Mouse (Mus musculus) T-cell, adult 2 months (primary cell): ENCODE measurements around the gene Syngr2.

Source experiments
- DNase-seq: peaks from one replicate; pipeline ENCODE4 v3.0.0; 2022; ENCODE audit warnings: low spot score

The Syngr2 gene

DNA sequence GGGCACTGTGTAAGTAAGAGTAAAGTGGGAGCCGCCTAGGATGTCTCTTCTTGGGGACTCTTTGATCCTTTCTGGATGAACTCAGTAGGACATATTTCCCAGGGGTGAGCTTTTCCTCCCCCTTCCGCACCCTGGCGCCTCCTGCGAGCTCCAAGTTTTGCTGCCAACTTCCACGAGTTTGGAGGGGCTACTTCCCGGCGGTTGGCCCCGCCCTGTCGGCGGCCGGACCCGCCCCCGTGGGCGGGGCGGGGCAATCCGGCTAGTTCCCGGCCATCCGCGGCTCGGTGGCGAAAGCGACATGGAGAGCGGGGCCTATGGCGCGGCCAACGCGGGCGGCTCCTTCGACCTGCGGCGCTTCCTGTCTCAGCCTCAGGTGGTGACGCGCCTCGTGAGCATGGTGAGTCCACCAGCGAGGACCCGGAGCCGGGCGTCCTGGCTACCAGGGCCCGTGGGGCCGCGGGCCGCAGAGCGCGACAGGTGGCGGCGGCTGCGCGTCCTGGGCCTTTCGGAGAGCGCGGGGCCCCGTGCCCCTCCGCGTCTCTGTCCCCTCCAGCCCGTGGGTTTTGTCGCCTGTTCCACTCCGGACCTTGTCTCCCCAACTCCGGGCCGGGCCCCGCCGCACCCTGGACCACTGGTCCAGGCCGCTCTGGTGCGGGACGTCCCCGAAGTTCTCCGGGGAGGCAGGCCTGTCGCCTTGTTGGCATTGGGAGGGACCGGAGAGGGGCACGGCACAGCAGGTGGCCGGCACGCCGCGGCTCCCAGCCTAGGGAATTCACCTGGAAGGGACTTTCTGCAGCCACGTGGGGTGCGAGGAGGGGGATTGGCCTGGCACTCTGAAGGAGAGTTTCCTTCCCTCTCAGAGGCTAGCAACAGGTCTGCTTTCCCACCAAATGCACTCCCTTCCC is at the start of gene Syngr2, which contains the start of gene Gm20708:
Syngr2 (plus strand) TSS at position 262 of the 905 bp plus-strand sequence.
Gm20708 (plus strand) TSS at position 262 of the 905 bp plus-strand sequence.
- DNase-seq, result peak; percentile 56

DNA sequence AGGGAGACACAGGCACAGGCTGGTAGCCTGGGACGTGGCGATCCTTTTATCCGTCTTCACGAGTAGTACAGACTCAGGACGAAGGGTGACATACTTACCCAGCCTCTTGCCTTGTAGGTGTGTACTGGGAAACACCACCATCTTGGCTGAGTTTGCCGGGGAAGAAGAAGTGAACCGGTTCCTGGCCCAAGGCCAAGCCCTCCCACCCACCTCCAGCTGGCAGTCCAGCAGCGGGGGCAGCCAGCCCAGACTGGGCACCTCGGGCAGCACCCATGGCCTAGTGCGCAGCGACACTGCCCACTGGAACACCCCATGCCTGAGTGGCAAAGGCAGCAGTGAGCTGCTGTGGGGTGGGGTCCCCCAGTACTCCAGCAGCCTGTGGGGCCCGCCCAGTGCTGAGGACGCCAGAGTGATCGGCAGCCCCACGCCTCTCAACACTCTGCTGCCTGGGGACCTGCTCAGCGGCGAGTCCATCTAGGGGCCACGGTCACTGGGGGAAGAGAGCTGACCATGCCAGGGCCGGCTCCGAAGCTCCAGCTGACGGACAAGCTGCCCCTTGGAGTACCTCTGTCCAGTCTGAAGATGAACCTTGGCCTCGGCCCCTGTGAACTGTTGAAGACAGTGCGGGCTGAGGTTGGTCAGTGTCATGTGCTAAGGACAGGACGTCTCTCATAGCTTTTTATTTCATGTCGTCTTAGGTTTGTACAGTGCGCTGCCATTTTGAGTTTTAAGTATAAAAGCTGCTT is 48.9 kb upstream of the Syngr2 start:
- DNase-seq, result no peak

DNA sequence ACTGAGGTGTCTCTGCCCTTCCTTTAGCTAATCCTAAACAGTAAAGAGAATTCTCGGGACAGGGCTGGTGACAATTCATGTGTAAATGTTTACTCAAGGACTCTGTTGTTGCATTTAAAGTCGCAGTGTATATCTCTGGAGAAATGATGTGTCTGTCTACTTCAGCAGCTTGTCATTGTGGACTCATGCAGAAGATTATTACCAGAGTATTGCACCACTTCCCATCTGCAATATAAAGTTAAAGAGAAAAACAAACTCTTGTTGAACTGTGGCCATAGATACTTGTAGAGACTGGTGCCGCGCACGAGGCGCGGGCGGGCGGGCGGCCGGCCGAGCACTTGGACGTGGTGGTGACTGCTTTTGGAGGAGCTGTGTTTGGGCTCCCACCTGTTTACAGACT is 47.7 kb upstream of the Syngr2 start:
- DNase-seq, result no peak

DNA sequence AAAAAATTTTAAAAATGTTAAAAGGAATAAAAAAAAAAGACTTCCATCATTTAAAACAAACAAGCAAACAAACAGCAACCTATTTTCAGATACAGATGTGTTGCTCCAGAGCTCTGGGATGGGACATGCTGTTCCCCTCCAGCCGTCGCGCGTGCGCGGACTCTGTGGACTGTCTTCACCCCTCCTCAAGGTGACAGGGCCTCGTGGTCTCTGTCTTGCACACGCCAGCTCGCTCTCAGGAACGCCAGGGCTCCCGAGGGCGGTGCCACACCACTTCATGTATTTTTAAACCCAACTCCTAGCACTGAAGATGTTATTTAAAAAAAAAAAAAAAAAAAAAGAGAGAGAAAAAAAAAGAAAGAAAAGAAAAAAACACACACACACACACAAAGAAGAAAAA is 47.2 kb upstream of the Syngr2 start:
- no peak for DNase-seq

DNA sequence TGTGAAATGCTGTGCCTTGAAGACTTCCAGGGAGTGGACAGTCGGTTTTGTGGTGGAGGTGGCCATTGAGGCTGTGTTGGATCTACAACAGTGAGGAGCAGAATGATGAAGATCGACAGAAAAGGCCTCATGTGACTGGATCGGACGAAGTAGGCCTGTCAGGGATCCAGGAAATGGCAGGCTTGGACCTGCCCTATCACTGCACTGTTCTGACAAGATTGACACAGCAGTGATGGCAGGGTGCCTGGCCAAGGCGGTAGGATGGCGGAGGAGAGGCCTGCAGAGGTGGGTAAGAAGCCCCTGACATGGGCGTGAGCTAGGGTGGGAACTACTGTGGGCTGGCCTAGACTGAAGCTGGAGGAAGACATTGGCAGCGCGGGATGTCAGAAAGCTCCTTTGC is 45.1 kb upstream of the Syngr2 start:
- DNase-seq, result no peak

DNA sequence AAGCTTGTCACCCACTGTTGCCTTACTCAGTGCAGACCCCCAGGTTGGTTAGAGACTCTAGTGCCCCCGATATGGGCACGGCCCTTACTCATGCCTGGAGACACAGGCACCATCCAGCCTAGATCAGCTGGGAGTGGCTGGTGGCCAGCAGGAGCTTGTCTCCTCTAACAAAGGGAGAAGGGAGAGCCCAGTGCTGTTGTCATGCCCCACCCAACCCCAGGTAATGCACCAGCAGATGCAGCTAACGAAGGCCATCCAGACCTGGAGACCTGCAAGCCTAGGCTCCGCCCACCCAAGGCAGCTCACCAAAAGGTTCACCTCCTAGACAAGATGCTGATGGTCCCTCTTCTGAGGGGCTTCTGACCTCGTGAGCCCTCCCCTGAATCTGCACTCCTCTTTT is 44.1 kb upstream of the Syngr2 start:
- no peak for DNase-seq

DNA sequence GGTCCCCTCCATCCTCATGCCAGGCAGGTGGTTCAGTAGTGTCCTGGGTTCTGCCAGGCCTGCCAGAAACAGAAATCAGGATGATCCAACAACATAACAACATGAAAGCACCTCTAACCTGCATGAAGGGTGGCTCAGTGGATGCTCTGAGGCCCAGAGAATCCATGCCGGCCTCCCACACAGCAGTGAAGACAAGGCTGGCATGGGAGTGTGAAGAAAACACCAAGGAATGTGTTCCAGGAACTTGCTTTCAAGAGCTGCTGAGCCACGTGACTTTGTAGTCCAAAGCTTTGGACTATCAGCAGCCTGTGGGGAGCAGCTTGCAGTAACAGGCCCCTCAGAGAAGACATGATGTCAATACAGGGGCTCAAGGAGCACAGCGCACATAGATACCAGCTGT is 43.2 kb upstream of the Syngr2 start:
- no peak for DNase-seq

DNA sequence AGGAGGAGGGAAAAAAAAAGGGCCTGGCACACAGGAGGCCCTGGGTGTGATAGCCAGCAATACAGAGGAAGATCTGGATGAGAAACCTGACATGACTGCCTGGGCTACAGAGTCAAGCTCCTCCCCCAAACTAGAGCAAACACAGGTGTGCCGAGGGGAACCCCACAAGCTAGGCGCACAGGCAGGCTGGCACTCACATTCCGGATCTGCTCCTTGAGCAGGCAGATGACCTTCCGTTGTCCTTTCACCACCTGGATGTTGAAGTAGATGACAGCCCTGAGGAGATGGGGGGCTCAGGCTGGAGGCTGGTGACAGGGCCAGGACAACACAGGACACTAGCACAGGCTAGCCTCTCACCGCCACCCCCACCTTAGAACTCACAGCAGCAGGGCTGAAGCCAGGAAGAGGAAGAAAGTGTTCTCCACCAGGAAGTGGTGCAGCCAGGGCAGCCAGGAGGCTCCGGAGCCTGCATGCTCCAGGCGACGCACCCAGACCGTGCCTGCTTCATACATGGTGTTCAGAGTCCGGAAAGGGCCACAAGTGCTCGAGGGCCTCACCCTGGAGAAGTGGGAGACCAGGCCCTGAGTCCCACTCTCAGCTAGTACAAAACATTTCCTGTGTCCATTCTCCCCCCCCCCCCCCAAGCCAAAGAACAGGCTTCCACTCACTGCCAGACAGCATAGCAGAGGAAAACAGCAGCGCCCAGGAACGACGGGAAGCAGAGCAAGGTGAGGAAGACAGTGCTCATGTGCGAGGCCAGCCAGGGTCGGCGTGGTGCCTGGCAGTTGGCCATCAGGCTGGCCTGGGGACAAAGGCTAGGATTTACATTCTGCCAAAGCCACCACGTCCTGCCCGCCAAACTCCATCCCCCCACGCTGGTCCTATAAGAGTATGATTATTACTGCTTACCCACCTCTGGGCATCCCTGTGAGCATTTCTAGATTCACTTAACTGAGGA is 40.5 kb upstream of the Syngr2 start:
- DNase-seq, result no peak

DNA sequence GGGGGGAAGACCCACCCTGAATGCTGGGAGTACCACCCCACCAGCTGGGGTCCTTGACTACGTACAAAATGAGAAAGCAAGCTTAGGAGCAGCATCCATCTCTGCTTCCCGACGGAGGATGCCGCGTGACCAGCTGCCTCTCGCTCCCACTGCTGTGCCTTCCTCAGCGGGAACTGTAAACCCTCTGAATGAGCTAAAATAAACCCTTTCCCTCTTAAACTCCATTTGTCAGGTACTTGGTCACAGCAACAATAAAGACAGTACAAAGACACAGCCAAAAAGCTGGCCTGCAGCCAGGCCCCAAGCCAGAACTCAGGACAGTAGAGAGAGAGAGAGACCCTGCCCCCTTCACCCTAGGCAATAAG is 39.8 kb upstream of the Syngr2 start:
- no peak for DNase-seq

DNA sequence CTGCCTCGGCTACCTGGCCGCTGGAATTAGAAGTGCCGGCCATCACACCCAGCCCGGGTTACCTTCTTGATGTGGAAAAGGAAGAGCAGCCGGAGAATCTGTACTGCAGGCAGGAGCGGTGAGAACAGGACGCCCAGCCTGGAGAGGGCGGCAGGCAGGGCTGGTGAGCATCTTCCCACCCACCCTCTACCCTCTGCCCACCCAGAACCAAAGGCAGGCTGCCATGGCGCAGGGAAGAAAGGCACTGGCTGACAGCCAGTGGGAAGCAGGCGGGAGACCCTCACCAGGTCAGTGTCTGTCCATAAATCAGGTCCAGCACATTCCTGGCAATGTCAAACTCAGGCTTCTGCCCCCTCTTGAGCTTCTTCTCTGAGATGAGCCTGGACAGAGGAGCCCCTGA is 39.1 kb upstream of the Syngr2 start:
- no peak for DNase-seq

DNA sequence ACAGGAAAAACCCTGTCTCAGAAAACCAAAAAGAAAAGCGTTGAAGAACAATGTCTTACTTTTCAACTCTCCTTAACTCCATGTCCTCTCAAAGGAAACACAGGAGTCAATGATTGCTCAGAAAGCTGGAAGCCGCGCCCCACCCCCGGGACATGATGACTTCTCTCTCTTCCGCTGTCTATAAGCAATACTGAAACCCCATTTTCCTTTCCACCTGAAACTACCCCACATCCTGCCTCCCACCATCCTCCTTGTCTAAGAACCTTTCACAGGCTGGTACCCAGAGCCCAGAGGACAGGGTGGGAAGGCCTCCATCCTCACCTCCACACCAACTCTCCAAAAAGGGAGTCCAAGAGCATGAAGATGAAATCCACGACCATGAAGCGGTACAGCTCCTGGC is 37.1 kb upstream of the Syngr2 start:
- no peak for DNase-seq

DNA sequence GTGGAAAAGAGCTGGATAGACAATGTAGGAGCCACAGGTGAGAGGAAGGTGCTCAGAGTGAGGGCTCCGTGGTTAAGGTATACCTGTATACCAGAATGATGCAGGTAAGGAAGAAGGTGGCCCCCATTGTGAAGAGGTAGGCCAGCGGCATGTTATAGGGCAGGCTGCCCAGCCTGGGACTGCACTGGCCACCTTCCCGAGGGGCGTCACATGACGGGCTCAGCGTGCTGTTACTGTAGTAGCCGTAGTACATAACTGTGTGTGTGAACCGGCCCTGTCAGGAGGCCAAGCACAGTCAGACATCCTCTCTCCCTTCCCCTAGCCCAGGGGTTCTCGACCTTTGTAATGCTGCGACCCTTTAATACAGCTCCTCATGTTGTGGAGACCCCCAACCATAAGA is 34.5 kb upstream of the Syngr2 start:
- no peak for DNase-seq

DNA sequence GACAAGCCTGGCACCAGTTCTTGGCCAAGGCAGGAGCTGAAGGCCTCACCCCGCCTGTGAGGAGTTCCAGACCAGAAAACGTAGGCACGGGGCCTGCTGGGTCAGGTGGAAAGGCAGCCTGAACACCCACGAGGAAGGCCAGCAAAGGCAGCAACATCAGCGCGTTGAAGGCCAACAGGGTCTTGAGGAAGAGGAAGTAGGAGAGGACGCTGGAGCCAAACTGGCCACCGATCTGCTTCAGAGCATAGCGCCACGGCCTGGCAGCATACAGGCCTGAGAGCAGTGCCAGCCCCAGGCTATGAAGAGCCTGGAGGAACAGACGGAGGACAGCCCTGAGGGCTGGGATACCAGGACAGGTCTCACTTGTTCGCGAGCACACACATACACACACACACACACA is 33.9 kb upstream of the Syngr2 start:
- no peak for DNase-seq

DNA sequence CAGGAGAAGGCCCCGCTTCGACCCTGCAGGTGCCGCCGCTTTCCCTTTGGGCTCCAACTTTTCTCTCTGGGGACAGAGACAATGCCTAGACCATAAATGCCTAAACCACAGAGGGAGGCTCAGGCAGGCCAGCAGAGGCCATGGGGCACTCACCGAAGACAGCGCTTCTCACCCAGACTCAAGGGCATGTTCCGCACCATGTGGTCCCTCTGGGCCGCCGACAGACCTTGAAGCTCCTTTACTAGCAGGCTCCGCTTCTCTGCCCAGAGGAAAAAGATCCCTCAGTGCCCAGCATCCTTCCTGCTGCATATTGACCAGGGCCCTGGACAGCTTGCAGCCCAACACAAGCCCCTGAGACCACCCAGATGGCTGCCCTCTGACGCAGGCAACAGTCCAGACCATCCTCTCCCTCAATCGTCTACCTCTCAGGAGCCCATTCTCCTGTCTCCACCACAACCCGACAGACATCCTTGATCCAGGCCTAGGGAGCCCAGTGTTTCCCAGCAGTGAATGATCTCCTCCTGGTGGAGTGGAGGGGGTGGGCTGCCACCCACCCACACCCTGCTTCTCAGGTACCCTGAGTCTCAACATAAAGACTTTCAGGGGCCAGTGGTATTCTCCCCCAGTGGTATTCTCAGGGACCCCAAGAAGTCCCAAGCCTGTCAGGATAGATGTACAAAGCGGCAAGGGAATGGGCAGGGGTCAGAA is 33.2 kb upstream of the Syngr2 start:
- DNase-seq, result no peak

DNA sequence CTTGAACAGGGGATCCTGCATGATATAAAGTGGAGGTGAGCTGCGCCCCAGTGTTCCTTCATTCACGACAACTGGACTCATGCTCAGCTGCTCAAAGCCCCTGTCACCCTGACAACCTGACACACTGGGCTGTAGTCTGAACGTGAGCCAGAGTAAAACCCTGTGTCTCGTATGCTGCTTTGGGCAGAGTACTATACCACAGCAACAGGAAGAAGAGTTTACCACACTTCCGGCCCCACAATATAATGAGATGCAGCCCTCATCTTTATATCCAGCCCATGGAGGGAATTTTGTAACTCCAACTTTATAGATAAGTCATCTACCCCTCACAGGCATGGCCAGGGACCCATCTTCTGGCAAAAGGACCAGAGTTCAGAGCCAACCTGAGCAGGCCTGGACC is 32.4 kb upstream of the Syngr2 start:
- peak; percentile 75 for DNase-seq

DNA sequence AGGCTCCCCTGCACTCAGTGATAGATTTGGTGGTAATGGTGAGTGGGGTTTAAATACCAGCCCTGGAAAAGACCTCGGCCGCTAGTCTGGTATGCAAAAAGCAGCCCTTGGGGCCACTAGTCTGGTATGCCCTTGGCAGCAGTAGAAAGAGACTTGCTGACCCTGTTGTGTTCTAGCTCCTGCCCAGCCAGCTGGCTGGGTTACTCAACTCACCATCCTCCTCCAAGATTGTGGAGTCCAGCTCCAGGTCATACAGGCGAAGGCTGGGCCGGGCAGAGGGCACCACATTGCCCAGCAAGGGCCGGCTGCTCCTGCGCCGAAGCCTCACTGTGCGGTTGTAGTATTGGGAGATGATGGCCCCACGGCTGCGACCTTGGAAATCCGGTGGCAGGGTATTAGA is 31.4 kb upstream of the Syngr2 start:
- no peak for DNase-seq

DNA sequence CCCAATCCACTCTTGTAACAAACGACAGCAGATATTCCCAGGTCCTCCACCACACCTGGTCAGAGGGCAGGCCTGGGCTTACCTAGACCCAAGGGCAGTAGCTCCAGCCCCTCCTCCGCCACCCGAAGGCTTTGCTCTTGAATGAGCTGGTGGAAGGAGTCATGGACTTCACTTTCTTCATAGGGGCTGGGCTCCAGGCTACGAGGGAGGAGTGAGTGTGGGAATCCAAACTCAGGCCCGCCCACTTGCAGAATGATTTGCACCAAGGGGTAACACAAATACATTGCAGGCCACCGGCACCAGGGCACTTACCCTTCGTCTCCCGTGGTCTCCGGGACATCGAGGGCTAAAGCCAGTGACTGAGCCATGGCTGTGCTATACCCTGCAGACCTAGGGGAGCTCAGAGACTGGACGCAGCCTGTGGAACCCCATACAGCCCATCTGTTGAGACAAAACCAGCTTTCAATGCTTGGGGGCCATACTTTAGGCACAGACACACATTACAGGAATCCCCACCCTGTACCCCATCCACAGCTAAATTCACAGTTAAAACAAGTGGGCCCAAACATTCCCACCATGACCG is 30.5 kb upstream of the Syngr2 start:
- no peak for DNase-seq

DNA sequence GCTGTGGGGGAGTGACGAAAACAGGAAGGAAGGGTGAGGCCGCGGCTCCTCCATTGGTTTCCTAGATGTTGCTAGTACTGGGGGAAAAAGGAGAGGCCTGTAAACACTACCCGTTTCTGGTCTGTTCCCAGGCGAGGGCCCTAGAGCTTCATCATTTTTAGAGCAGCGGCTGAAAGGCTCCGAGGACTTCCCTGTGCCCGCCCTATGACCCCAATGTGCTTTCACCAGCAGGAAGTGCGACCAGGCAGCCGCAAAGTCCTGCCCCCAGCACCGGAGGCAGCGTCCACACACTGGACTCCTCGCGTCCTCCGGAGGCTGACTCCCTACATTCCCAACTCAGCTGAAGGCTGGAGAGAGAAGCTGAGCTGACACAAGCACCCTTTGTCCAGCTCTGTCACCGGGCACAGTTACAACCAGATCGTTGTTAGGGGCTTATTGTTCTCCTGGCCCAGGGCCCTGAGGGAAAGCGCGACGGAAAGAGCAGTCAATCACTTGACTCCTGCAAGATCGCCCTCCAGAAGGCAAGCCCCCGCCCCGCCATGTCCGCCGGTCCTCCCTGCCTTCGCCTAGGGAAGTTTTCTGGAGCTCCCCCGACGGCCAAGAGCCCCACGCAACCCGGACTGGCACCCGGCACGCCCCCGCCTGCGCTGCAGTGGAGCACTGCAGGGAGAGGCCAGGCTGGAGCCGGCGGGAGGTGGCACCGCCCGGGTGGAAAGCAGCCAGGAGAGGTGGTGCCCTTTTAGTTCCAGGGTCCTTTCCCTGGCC is 29.9 kb upstream of the Syngr2 start:
- DNase-seq, result no peak

DNA sequence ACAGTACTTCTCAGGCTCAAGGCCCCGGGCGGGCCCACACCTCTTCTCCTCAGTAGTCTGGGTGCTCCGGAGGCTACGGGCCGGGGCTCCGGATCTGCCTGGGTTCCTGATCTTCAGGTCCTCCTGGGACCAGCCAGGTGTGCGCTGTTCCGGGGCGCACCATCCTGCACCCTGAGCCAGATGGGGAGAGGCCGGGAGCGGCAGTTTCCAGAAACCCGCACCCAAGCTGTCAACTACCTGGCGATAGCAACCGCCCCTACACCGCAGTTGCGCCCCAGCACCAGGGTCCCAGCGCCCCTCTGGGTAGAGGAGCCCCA is 29.3 kb upstream of the Syngr2 start:
- no peak for DNase-seq

DNA sequence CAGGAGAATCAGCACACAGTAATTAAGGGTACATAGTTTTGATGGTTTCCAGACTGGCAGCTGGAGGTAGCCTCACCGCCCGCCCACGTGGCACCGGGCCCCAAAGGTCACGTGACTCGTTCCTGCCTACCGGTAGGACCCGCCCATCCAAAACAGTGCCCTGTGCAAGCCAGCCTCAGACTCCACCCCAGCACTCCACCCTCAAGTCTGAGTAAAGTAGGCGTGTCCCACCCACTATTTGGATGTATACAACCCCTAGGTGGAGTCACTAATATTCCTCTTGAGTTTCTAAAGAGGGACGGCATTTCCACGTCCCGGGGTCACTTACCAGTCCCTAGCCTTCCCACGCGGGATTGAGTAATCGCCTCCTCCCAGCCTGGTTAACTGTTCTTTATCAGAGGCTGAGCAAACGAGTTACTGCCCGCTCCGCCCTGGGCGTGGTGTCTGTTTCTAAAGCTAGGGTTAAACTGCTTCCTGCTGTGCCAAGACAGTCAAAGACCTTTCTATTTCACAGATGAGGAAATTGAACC is 28.8 kb upstream of the Syngr2 start:
- peak; percentile 96 for DNase-seq
